Mouse (Mus musculus) heart, adult 2 months (tissue): ENCODE measurements around the gene Synpo2.

ENCODE experiments used
- CTCF ChIP-seq: fragments of 200-600 bp; IDR thresholded peaks from 2 replicates; pipeline ENCODE4 v1.8.1; 2022; ENCODE audit warnings: antibody characterized with exemption, mild to moderate bottlenecking, moderate library complexity
- EP300 ChIP-seq: fragments of 200-500 bp; IDR thresholded peaks from 2 replicates; pipeline ENCODE4 v1.6.1; 2011; ENCODE audit warnings: low read depth, low read length, control low read depth; ENCODE audit not compliant: insufficient read depth
- POLR2A ChIP-seq: fragments of 200-500 bp; IDR thresholded peaks from 2 replicates; pipeline ENCODE4 v1.6.1; 2011; ENCODE audit warnings: mild to moderate bottlenecking, low read depth, low read length, control low read depth; ENCODE audit not compliant: insufficient read depth

- no peak for TF ChIP-seq POLR2A
- no peak for TF ChIP-seq CTCF
- TF ChIP-seq EP300, result no peak
Measured at GRCm38 (mm10) chr3:123093640-123094361, 142.1 kb downstream of the Synpo2 start.
